Mouse (Mus musculus) embryonic fibroblast, embryonic 13.5 days (primary cell): ENCODE data around the gene Krt81. TPM values are rescaled to one million over a fixed set of nuclear protein-coding genes. Genes with fewer than 3 reads are reported as not detected.

Experiments
- H3K27ac ChIP-seq: 2 replicates; pipeline ENCODE4 v1.5.1; 2012; ENCODE audit warnings: low read length, control low read depth, inconsistent platforms; ENCODE audit not compliant: insufficient read depth
- H3K4me1 ChIP-seq: 2 replicates; pipeline ENCODE4 v1.6.1; 2011; ENCODE audit warnings: low read length; ENCODE audit not compliant: control insufficient read depth, insufficient read depth
- H3K4me3 ChIP-seq: 2 replicates; pipeline ENCODE4 v1.5.1; 2011; ENCODE audit warnings: mild to moderate bottlenecking, control low read depth, low read length; ENCODE audit not compliant: insufficient read depth
- CTCF ChIP-seq: IDR thresholded peaks from 2 replicates; pipeline ENCODE4 v1.5.1; 2011; ENCODE audit warnings: mild to moderate bottlenecking, control low read depth, low read length, moderate library complexity, borderline replicate concordance; ENCODE audit not compliant: insufficient read depth
- POLR2A ChIP-seq: IDR thresholded peaks from 2 replicates; pipeline ENCODE4 v1.6.1; 2011; ENCODE audit warnings: low read depth, mild to moderate bottlenecking, control low read depth, low read length, moderate library complexity
- polyA plus RNA-seq: library from polyadenylated mRNA; stranded (reverse); fragments of >200 nt; gene quantifications from 2 replicates; pipeline ENCODE4 v1.2.4, GENCODE M21; 2011; ENCODE audit warnings: low read depth; ENCODE audit not compliant: missing spikeins, insufficient read length

Gene Krt81
- polyA plus RNA-seq = not detected in 2 replicates

DNA sequence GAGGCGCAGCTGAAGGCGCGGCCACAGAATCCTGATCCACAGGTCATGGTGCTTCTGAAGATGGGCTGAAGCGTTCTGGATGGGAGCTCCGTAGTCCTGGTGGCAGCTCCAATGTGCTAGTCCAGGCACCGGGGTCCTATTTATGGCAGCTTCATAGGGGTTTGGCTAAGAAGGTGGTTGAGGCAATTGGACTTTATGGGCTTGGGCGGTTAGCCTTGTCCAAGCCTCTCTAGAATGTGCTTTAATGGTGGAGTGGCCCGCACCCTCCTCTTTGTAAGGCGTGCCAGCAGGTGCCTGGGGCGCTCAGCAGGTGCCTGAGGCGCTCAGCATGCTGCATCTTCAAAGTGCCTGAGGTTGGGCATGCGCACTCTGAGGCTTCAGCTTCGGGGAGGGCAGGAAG lies at the start of gene Krt81:
TSS of gene Krt81 (minus strand) at position 101 of the 400 bp plus-strand sequence.
- Histone ChIP-seq H3K4me1 (no peaks in the 10 kb centered on the region), H3K4me3 (no peak within 1 kb of the TSS), H3K27ac (no peak within 1 kb of the TSS)
- TF ChIP-seq CTCF (no peak), POLR2A (no peak)

DNA sequence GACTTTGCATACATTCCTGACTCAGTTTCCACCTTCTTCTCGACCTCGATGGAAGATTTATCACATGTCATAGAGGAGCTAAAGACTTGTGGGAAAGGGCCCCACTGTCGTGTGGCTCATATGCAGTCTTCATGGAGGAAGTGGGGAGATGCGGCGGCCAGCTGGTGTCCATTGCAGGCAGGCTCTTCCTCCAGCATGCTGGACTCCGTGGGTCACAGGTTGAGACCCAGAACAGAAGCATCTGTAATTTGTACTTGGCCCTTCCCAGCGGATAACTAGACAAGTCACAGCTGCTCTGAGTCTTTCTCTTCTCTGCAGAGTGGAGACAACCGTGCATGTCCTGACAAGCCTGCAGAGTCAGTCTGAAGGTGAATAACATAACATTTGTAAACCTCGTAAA lies 44.7 kb upstream of the Krt81 start:
- H3K27ac ChIP-seq = no peak overlapping the region
- H3K4me1 ChIP-seq = no peaks in the 10 kb centered on the region
- no peak overlapping the region for H3K4me3 ChIP-seq
- TF ChIP-seq POLR2A (no peak), CTCF (no peak)

DNA sequence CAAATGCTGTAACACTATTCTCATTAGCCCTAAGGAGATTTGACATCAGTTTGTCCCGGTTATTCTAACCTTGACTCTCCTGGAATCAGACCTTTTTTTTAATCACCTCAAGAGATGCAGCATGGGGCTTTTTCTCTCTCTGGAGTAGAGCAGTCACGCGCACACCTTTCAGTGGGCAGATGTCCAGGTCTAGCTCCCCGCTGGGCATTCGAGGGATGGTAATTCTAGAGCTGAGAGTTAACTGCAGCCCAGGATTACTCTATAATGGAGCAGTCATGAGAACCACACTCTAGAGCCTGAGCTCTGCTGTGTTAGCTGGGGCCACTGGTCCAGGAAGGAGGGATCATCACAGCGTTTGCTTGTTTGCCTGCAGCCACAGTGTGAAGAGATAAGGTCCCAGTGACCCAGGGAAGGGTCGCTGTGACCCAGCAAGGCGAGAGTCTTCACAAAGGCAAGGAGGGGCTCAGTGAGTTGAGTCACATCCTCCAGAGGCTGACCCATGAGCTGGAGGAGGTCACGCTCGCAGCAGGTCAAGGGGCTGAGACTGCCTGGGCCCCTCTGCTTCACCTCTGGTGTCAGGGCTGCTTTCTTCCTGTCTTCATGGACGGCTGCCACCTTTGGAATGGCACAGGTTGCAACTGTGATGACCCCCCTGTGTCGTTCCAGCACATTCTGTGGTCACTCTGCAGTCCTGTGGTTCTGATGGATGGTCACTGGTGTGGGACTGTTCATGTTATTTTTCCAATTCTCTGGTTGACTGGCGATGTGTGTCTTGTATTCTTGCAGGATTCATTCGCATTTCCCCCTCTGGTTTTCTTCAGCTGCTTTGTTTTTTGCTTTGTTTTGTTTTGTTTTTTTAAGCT lies 43.6 kb upstream of the Krt81 start:
- Histone ChIP-seq H3K27ac (no peak overlapping the region), H3K4me3 (no peak overlapping the region), H3K4me1 (no peaks in the 10 kb centered on the region)
- TF ChIP-seq CTCF = no peak
- TF ChIP-seq POLR2A = no peak

DNA sequence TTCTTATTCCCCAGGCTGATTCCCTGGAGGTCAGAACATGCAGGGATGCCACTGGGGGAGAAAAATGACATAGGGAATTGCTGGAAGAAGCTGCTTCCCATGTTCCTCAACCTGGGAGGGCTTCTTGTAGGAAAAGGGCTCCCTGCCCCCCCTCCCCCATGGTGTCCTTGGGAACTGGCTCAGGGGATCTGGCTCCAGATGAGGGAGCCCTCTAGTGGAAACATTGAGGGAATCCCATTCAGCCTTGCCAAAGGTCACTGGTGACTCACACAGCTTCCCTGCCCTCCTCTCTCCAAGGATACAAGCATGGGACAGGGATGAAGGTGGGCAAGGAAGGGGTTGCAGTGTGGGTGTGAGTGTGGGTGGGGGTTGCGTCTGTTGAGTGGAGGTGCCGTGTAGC lies 33.6 kb upstream of the Krt81 start:
- no peak overlapping the region for H3K4me3 ChIP-seq
- TF ChIP-seq CTCF (0 out of 2 replicates have a peak, but pooled peaks have one; percentile 25), POLR2A (no peak)
- no peaks in the 10 kb centered on the region for H3K4me1 ChIP-seq
- no peak overlapping the region for H3K27ac ChIP-seq

DNA sequence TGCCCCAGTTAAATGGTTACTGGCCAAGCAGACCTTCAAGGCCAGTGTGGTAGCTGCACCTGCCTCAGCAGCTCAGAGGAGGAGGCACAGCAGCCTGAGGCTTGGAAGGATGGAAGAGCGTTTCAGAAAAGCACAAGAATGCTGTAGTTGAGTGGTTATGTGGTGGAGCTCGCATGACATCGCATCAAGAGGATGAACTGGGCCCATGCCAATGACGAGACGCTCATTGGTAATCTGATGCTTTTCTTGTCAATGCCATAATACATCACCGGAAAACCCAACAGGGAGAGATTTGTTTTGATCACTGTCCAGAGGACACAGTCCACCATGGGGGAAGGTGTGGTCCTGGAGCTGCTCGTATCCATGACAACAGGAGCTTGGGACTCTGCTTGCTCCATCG lies 31.7 kb upstream of the Krt81 start:
- Histone ChIP-seq H3K4me1 (no peaks in the 10 kb centered on the region), H3K27ac (no peak overlapping the region), H3K4me3 (no peak overlapping the region)
- no peak for TF ChIP-seq CTCF

DNA sequence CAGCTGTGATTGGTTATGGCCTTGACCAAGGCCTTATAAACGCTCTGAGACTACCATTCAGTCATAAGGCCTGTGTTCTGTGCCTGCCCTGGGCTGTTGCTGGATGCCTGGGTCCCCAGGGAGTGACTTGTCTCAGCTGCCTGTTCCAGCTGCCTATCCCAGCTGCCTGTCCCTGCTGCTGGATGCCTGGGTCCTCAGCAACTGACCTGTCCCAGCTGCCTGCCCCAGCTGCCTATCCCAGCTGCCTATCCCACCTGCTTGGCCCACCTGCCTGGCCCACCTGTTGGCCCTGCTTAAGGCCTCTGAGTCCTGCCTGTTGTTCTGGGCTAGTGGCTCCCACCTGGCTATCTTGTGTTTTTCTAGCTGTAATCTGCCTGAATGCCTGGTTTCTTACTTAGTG lies 30.7 kb upstream of the Krt81 start:
- H3K4me3 ChIP-seq = no peak overlapping the region
- H3K27ac ChIP-seq = no peak overlapping the region
- H3K4me1 ChIP-seq = no peaks in the 10 kb centered on the region
- TF ChIP-seq POLR2A (no peak), CTCF (no peak)

DNA sequence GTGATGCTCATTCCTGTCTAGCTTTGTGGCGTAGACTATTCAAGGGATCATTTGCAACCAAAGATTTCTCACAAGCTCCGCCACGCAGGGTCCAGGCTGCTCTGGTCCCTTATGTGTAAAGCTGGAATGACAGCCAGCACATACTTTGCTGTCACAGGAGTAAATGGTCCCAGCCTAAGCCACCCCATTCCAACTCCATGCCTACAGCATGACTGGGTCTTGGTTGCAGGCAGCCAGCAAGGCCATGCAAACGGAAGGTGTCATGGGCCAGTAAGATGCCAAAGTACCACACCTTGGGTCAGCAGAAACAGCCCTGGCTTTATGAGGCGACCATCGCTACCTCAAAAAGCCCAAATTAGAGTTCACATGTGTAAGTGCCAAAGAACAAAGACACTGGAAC lies 30.2 kb upstream of the Krt81 start:
- Histone ChIP-seq H3K4me3 (no peak overlapping the region), H3K27ac (no peak overlapping the region), H3K4me1 (no peaks in the 10 kb centered on the region)
- no peak for TF ChIP-seq CTCF
- no peak for TF ChIP-seq POLR2A

DNA sequence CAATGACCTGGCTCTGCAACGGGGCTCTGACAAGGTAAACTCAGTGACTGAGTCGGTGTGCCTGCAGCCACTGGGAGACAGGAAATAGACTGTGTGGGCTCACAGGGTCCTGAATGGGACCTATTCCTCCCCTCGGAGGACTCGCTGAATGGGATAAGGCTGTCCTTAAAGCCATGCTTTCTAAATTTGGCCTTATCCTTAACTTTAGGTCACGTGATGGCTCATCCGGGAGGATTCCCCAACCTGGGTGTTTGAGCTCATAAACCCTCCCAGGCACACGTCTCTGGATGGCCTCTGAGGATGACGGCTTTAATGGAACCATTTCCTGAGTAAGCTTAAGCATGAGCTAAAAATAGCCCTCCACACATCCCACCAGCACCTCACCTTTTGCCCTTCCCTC lies 29.2 kb upstream of the Krt81 start:
- H3K27ac ChIP-seq = no peak overlapping the region
- H3K4me1 ChIP-seq = no peaks in the 10 kb centered on the region
- H3K4me3 ChIP-seq = no peak overlapping the region
- TF ChIP-seq POLR2A (no peak), CTCF (no peak)

DNA sequence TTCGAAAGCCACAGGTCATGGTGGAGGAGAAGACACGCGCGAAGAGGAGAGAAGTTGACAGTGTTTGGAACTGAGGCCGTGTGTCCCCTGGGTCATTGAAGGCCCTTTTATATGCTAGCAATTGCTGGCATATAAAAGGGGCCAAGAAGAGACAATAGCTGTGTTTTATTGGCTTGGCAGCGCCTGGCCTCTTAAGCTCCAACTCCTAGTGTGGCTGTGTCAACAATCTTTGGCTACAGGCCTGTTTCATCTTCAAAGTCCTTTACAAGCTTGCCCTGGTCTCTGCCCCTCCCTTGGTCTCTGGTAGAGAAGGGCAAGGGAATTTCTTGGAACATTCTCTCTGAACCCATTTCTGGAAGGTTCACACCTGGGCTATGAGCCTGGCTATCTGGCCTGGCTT lies 27.9 kb upstream of the Krt81 start, which contains the start of gene Krt83:
TSS of gene Krt83 (minus strand) at position 82 of the 400 bp plus-strand sequence.
- Histone ChIP-seq H3K4me1 (no peaks in the 10 kb centered on the region), H3K4me3 (no peak within 1 kb of the TSS), H3K27ac (no peak within 1 kb of the TSS)
- no peak for TF ChIP-seq CTCF
- no peak for TF ChIP-seq POLR2A

DNA sequence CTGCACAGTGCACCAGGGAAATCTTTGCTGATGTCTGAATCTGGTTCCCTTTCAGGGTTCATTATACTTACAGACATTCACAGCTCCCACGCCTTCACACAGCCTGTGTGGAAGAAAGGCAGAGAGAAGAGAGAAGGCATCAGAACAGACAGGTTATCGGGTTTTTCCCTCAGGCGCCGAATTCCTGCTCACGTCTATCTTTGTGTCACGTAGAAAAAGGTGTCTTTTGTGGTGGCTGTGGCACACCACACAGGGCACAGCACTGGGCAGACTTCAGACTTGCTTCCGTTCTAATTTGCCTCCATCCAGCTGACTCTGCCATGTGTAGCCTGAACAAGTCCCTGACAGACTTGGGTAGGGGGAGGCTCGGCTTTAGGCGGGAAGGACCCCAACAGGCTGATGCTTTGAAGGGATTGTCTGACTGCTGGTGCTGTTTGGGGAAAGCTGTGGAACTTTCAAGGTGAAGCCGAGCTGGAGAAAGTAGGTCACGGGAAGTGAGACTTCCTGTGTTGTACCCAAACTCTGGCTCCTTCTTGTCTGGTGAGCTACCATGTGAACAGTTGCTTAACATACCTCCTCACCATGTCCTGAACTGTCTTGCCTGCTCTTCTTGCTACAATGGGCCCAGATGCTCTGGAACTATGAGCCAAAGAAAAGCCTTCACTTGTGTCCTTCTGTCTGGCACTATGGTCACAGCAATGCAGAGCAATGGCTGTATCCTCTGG lies 22.5 kb upstream of the Krt81 start:
- no peak overlapping the region for H3K4me3 ChIP-seq
- H3K27ac ChIP-seq = no peak overlapping the region
- H3K4me1 ChIP-seq = no peaks in the 10 kb centered on the region
- no peak for TF ChIP-seq CTCF
- no peak for TF ChIP-seq POLR2A
